Mouse (Mus musculus) lung, embryonic 16.5 days (tissue): ENCODE data around the gene Senp1. TPM values are rescaled to one million over a fixed set of nuclear protein-coding genes. Genes with fewer than 3 reads are reported as not detected.

ENCODE experiments used
- ATAC-seq: fragments of 200-750 bp; cut with Nextera tagmentation; 2 replicates; pipeline ENCODE4 v1.8.0; 2017; ENCODE audit warnings: low read depth, mild to moderate bottlenecking, moderate library complexity
- H3K27ac ChIP-seq: fragments of 300-500 bp; sonication (generic); 2 replicates; pipeline ENCODE4 v1.5.1; 2014; ENCODE audit warnings: mild to moderate bottlenecking, control low read depth, low read length
- H3K27me3 ChIP-seq: fragments of 300-500 bp; sonication (generic); 2 replicates; pipeline ENCODE4 v1.6.1; 2014; ENCODE audit warnings: low read depth, low read length, mixed read lengths; ENCODE audit not compliant: control insufficient read depth, insufficient read depth
- H3K36me3 ChIP-seq: fragments of 300-500 bp; sonication (generic); 2 replicates; pipeline ENCODE4 v1.6.1; 2014; ENCODE audit warnings: low read length; ENCODE audit not compliant: control insufficient read depth, insufficient read depth
- H3K4me1 ChIP-seq: fragments of 300-500 bp; sonication (generic); replicated peaks from 2 replicates; pipeline ENCODE4 v1.6.1; 2014; ENCODE audit warnings: low read length, mixed read lengths; ENCODE audit not compliant: control insufficient read depth, insufficient read depth
- H3K4me2 ChIP-seq: fragments of 300-500 bp; sonication (generic); 2 replicates; pipeline ENCODE4 v1.6.1; 2014; ENCODE audit warnings: low read depth, low read length, control low read depth
- H3K4me3 ChIP-seq: fragments of 300-500 bp; sonication (generic); 2 replicates; pipeline ENCODE4 v1.5.1; 2014; ENCODE audit warnings: mild to moderate bottlenecking, low read length, control low read depth
- H3K9ac ChIP-seq: fragments of 300-500 bp; sonication (generic); 2 replicates; pipeline ENCODE4 v1.6.1; 2014; ENCODE audit warnings: low read length, control low read depth
- H3K9me3 ChIP-seq: fragments of 300-500 bp; sonication (generic); 2 replicates; pipeline ENCODE4 v1.6.1; 2016; ENCODE audit warnings: low read length; ENCODE audit not compliant: control insufficient read depth
- WGBS: fragments of 180-500 bp; shearing (Covaris S2); extraction: QIAGEN DNeasy Blood & Tissue Kit; methylation state at CpG from one replicate; pipeline ENCODE4 v1.1.7; 2014; 5-methylcytosine and 5-hydroxymethylcytosine counted together
- polyA plus RNA-seq: library from polyadenylated mRNA; unstranded; fragments of >200 nt; fragmentation: Nextera tagmentation; extraction: Ambion mirVana; gene quantifications from 2 replicates; pipeline ENCODE4 v1.2.1, GENCODE M21; 2015

Gene Senp1
- polyA plus RNA-seq, 1 experiment from 2014 or later: 29.2 TPM

- no peaks in the 10 kb centered on the region for H3K9me3 ChIP-seq
- no peak overlapping the region for H3K4me2 ChIP-seq
- ATAC-seq: peak; percentile 64; the same call in 1 of the 2 replicates
- WGBS: 54% methylated on average over 3 of the region's 3 CpGs
- H3K4me1 ChIP-seq: no peaks in the 10 kb centered on the region
- no peaks in the 10 kb centered on the region for H3K36me3 ChIP-seq
- H3K27ac ChIP-seq: no peak overlapping the region
- H3K27me3 ChIP-seq: no peaks in the 10 kb centered on the region
- H3K4me3 ChIP-seq: no peak overlapping the region
- H3K9ac ChIP-seq: no peak overlapping the region
Measured at GRCm38 (mm10) chr15:98019047-98019446, 74.5 kb downstream of the Senp1 start.

- no peak overlapping the region for H3K4me2 ChIP-seq
- H3K27ac ChIP-seq: no peak overlapping the region
- no peak overlapping the region for H3K9ac ChIP-seq
- ATAC-seq: no peak
- 72% methylated on average over 4 of the region's 4 CpGs for WGBS
- no peaks in the 10 kb centered on the region for H3K27me3 ChIP-seq
- H3K9me3 ChIP-seq: no peaks in the 10 kb centered on the region
- H3K4me3 ChIP-seq: no peak overlapping the region
- H3K4me1 ChIP-seq: no peaks in the 10 kb centered on the region
- H3K36me3 ChIP-seq: no peaks in the 10 kb centered on the region
Measured at GRCm38 (mm10) chr15:98017925-98018324, 75.6 kb downstream of the Senp1 start.

GRCm38 (mm10) chr15:98012810-98013209, 80.7 kb downstream of the Senp1 start:
- no peak for ATAC-seq
- H3K4me1 ChIP-seq: no peaks in the 10 kb centered on the region
- 66% methylated on average over 6 of the region's 6 CpGs for WGBS
- H3K4me2 ChIP-seq: no peak overlapping the region
- H3K4me3 ChIP-seq: no peak overlapping the region
- H3K9me3 ChIP-seq: no peaks in the 10 kb centered on the region
- H3K36me3 ChIP-seq: no peaks in the 10 kb centered on the region
- H3K27me3 ChIP-seq: peaks cover 7% of the 10 kb centered on the region
- no peak overlapping the region for H3K27ac ChIP-seq
- no peak overlapping the region for H3K9ac ChIP-seq

- peaks cover 36% of the 10 kb centered on the region for H3K4me1 ChIP-seq
- peaks cover 69% of the 10 kb centered on the region for H3K27me3 ChIP-seq
- peak overlapping the region; percentile 63 for H3K4me2 ChIP-seq
- no peak for ATAC-seq
- no peaks in the 10 kb centered on the region for H3K36me3 ChIP-seq
- peak overlapping the region; percentile 40 for H3K4me3 ChIP-seq
- whole genome bisulfite sequencing: 15% methylated on average over 11 of the region's 11 CpGs
- peak overlapping the region; percentile 40; the same call in 1 of the 2 replicates for H3K9ac ChIP-seq
- H3K9me3 ChIP-seq: no peaks in the 10 kb centered on the region
- H3K27ac ChIP-seq: no peak overlapping the region
Measured at GRCm38 (mm10) chr15:98005181-98005580, 88.4 kb downstream of the Senp1 start.

GRCm38 (mm10) chr15:98004740-98005159, 88.8 kb downstream of the Senp1 start:
- H3K4me3 ChIP-seq: peak overlapping the region; percentile 40
- peak overlapping the region; percentile 40 for H3K9ac ChIP-seq
- H3K4me2 ChIP-seq: peak overlapping the region; percentile 63
- WGBS: under 1% methylated on average over 13 of the region's 19 CpGs
- no peaks in the 10 kb centered on the region for H3K9me3 ChIP-seq
- no peak overlapping the region for H3K27ac ChIP-seq
- peaks cover 36% of the 10 kb centered on the region for H3K4me1 ChIP-seq
- no peaks in the 10 kb centered on the region for H3K36me3 ChIP-seq
- peaks cover 73% of the 10 kb centered on the region for H3K27me3 ChIP-seq
- ATAC-seq: peak; percentile 24; the same call in 1 of the 2 replicates

GRCm38 (mm10) chr15:98003822-98004739, 89.5 kb downstream of the Senp1 start, which contains the start of gene Col2a1:
Gene Col2a1 (minus strand): TSS chr15:98004695.
- Histone ChIP-seq H3K9ac (peak within 1 kb of the TSS; percentile 40), H3K9me3 (no peaks in the 10 kb centered on the region), H3K4me2 (peak within 1 kb of the TSS; percentile 63), H3K4me1 (peaks cover 36% of the 10 kb centered on the region), H3K36me3 (no peaks in the 10 kb centered on the region), H3K27ac (no peak within 1 kb of the TSS), H3K27me3 (peaks cover 76% of the 10 kb centered on the region), H3K4me3 (peak within 1 kb of the TSS; percentile 40)
- 1% methylated on average over 48 of the region's 59 CpGs for WGBS
- ATAC-seq: peak; percentile 27; the same call in 1 of the 2 replicates

GRCm38 (mm10) chr15:98002991-98003821, 90.3 kb downstream of the Senp1 start:
- 0 out of 2 replicates have a peak overlapping the region, but pooled peaks have one; percentile 2 for H3K9ac ChIP-seq
- H3K27me3 ChIP-seq: peaks cover 82% of the 10 kb centered on the region
- peaks cover 36% of the 10 kb centered on the region for H3K4me1 ChIP-seq
- H3K4me3 ChIP-seq: peak overlapping the region; percentile 40
- no peaks in the 10 kb centered on the region for H3K9me3 ChIP-seq
- WGBS: 1% methylated on average over 42 of the region's 42 CpGs
- no peak for ATAC-seq
- peak overlapping the region; percentile 63 for H3K4me2 ChIP-seq
- H3K36me3 ChIP-seq: no peaks in the 10 kb centered on the region
- no peak overlapping the region for H3K27ac ChIP-seq

GRCm38 (mm10) chr15:98002113-98002990, 91.2 kb downstream of the Senp1 start:
- H3K4me2 ChIP-seq: peak overlapping the region; percentile 63
- peaks cover 37% of the 10 kb centered on the region for H3K4me1 ChIP-seq
- H3K36me3 ChIP-seq: no peaks in the 10 kb centered on the region
- no peaks in the 10 kb centered on the region for H3K9me3 ChIP-seq
- no peak overlapping the region for H3K27ac ChIP-seq
- peaks cover 86% of the 10 kb centered on the region for H3K27me3 ChIP-seq
- peak overlapping the region; percentile 42 for H3K9ac ChIP-seq
- under 1% methylated on average over 40 of the region's 42 CpGs for WGBS
- ATAC-seq: 0 out of 2 replicates have a peak, but pooled peaks have one; percentile 21
- peak overlapping the region; percentile 40 for H3K4me3 ChIP-seq
